In genomic region chr13:63045504-63046205, GRCm38 (mm10) we compare ENCODE assay signal across 13 mouse cellular contexts.
DNase-seq lines count a peak whose midpoint lies in the region; ATAC-seq and TF ChIP-seq lines count a peak whose summit lies in the region.
"Had no signal": no experiment of that assay in that cellular context is flagged by ENCODE, and none has a peak within 500 bp of the region (broad histone marks: within the 10 kb centered on the region; RNA-seq: fewer than 3 reads in every experiment).

No protein-coding gene starts in this region.

- no peaks in the 10 kb centered on the region for H3K27me3 ChIP-seq in kidney, adult 2 months (replicated peaks; ENCODE audit: control insufficient read depth, insufficient read depth, low read length)
- no peaks in the 10 kb centered on the region for H3K27me3 ChIP-seq in kidney, embryonic 14.5 days (ENCODE audit: control insufficient read depth, insufficient read depth, low read length)
- no peaks in the 10 kb centered on the region for H3K27me3 ChIP-seq in lung, postnatal 0 days (replicated peaks; ENCODE audit: insufficient read depth, low read length)
- no peaks in the 10 kb centered on the region for H3K27me3 ChIP-seq in stomach, embryonic 14.5 days (ENCODE audit: control insufficient read depth, insufficient read depth, low read length)
- H3K27me3 ChIP-seq: neural tube, embryonic 13.5 days had no signal

- H3K27ac ChIP-seq in kidney, adult 2 months (ENCODE audit: insufficient read depth, low read depth, low read length): peak overlapping the region; percentile 81
- no peak overlapping the region for H3K27ac ChIP-seq in kidney, embryonic 14.5 days (ENCODE audit: low read depth, low read length)
- H3K27ac ChIP-seq in lung, postnatal 0 days (ENCODE audit: low read length): no peak overlapping the region
- peak overlapping the region; percentile 33; the same call in 1 of the 2 replicates for H3K27ac ChIP-seq in stomach, embryonic 14.5 days (ENCODE audit: low read length)
- H3K27ac ChIP-seq: neural tube, embryonic 13.5 days had no signal

- 78% methylated on average over 2 of the region's 2 CpGs for WGBS in kidney, adult 2 months
- 73% methylated on average over 2 of the region's 2 CpGs for WGBS in kidney, embryonic 14.5 days
- WGBS in lung, postnatal 0 days: 50% methylated on average over 2 of the region's 2 CpGs
- 54% methylated on average over 2 of the region's 2 CpGs for WGBS in stomach, embryonic 14.5 days

- TF ChIP-seq CTCF in kidney, adult 2 months (conservative IDR thresholded peaks at IDR 0.05; ENCODE audit: insufficient read depth, insufficient read length, low read depth, low read length): no peak
- TF ChIP-seq CTCF in lung, postnatal 0 days (IDR thresholded peaks at IDR 0.05): peak; percentile 41

- no peaks in the 10 kb centered on the region for H3K9me3 ChIP-seq in kidney, embryonic 14.5 days (ENCODE audit: control insufficient read depth, low read length)
- H3K9me3 ChIP-seq in lung, postnatal 0 days (ENCODE audit: low read length): no peaks in the 10 kb centered on the region
- H3K9me3 ChIP-seq in stomach, embryonic 14.5 days (ENCODE audit: control insufficient read depth, low read depth, low read length): no peaks in the 10 kb centered on the region
- H3K9me3 ChIP-seq: G1E; neural tube, embryonic 13.5 days had no signal

- TF ChIP-seq EP300 in lung, postnatal 0 days (IDR thresholded peaks at IDR 0.05): no peak

- no peak for ATAC-seq in kidney, embryonic 14.5 days (ENCODE audit: low FRiP score, low TSS enrichment)
- no peak for ATAC-seq in lung, postnatal 0 days
- ATAC-seq in stomach, embryonic 14.5 days (ENCODE audit: insufficient number of reproducible peaks, insufficient read depth, low FRiP score, low read depth): no peak

- no peaks in the 10 kb centered on the region; the same call in 1 of the 2 replicates for H3K4me1 ChIP-seq in kidney, adult 2 months (ENCODE audit: control insufficient read depth, insufficient read depth, low read length)
- peaks cover 10% of the 10 kb centered on the region; the same call in 1 of the 2 replicates for H3K4me1 ChIP-seq in kidney, embryonic 14.5 days (ENCODE audit: control insufficient read depth, insufficient read depth, low read length)
- H3K4me1 ChIP-seq in lung, postnatal 0 days (ENCODE audit: insufficient read depth, low read depth, low read length): no peaks in the 10 kb centered on the region
- 0 out of 2 replicates have a peak, but pooled peaks cover 3% of the 10 kb centered on the region for H3K4me1 ChIP-seq in stomach, embryonic 14.5 days (ENCODE audit: control insufficient read depth, insufficient read depth, low read length)

- no peak overlapping the region for H3K4me3 ChIP-seq in kidney, adult 2 months (ENCODE audit: insufficient read depth, low read depth, low read length)
- no peak overlapping the region for H3K4me3 ChIP-seq in kidney, embryonic 14.5 days (ENCODE audit: low read length)
- H3K4me3 ChIP-seq in lung, postnatal 0 days (ENCODE audit: low read depth, low read length): no peak overlapping the region
- H3K4me3 ChIP-seq in stomach, embryonic 14.5 days (ENCODE audit: low read depth, low read length): no peak overlapping the region
- H3K4me3 ChIP-seq: neural tube, embryonic 13.5 days had no signal

- no peak overlapping the region for H3K9ac ChIP-seq in kidney, embryonic 14.5 days (ENCODE audit: low read depth, low read length)
- H3K9ac ChIP-seq in lung, postnatal 0 days (replicated peaks; ENCODE audit: low read depth): no peak overlapping the region
- H3K9ac ChIP-seq in stomach, embryonic 14.5 days (replicated peaks; ENCODE audit: low read depth, low read length): no peak overlapping the region
- H3K9ac ChIP-seq: neural tube, embryonic 13.5 days had no signal

- peak; percentile 49 for DNase-seq in kidney, adult 2 months
- no peak for DNase-seq in lung, postnatal 0 days (ENCODE audit: low spot score)
- DNase-seq in lung, postnatal 25 days (ENCODE audit: low spot score): no peak
- DNase-seq in R1 (ENCODE audit: low read depth, low spot score): peak; percentile 38
- DNase-seq in cerebellum, adult 8-10 months: no peak
- no peak for DNase-seq in urinary bladder, adult 18-20 months (ENCODE audit: low spot score in 2 of 2)
- DNase-seq: cerebellum, postnatal 36 days; heart, postnatal 4 days; midbrain, embryonic 14.5 days had no signal

- no peak for TF ChIP-seq POLR2A in kidney, adult 2 months (IDR thresholded peaks at IDR 0.05; ENCODE audit: low read depth, low read length)

- no peaks in the 10 kb centered on the region for H3K36me3 ChIP-seq in kidney, adult 2 months (ENCODE audit: control insufficient read depth, insufficient read depth, low read length)
- H3K36me3 ChIP-seq in kidney, embryonic 14.5 days (ENCODE audit: control insufficient read depth, insufficient read depth, low read length): no peaks in the 10 kb centered on the region
- H3K36me3 ChIP-seq in lung, postnatal 0 days (ENCODE audit: insufficient read depth, low read length): no peaks in the 10 kb centered on the region
- no peaks in the 10 kb centered on the region for H3K36me3 ChIP-seq in stomach, embryonic 14.5 days (ENCODE audit: control insufficient read depth, insufficient read depth, low read length)
- H3K36me3 ChIP-seq: G1E; neural tube, embryonic 13.5 days had no signal

- no peak overlapping the region for H3K4me2 ChIP-seq in kidney, embryonic 14.5 days (replicated peaks; ENCODE audit: low read depth, low read length)
- H3K4me2 ChIP-seq in lung, postnatal 0 days (replicated peaks; ENCODE audit: low read depth, low read length): no peak overlapping the region
- no peak overlapping the region for H3K4me2 ChIP-seq in stomach, embryonic 14.5 days (replicated peaks; ENCODE audit: low read depth, low read length)
- H3K4me2 ChIP-seq: neural tube, embryonic 13.5 days had no signal

Comparison
In these comparisons a context has a peak if more than half of its experiments do, and no peak if none do; other contexts are left out.
1. H3K27ac ChIP-seq: peak in kidney, adult 2 months (single experiment) and stomach, embryonic 14.5 days (single experiment); none in kidney, embryonic 14.5 days (single experiment) and lung, postnatal 0 days (single experiment).
2. DNase-seq: peak in kidney, adult 2 months (single experiment) and R1 (single experiment); none in lung, postnatal 0 days (single experiment), lung, postnatal 25 days (single experiment), cerebellum, adult 8-10 months (single experiment) and urinary bladder, adult 18-20 months (0 of 2).